Mouse (Mus musculus): ENCODE results near the gene Obp2b. TPM values are rescaled to one million over a fixed set of nuclear protein-coding genes. Genes with fewer than 3 reads are reported as not detected.
A peak's percentile ranks its signal among the peaks of the same experiment; 100 is the strongest.
"Not testable (repeated sequence)": the region's sequence is repeated elsewhere in the genome, so short reads cannot be mapped to it uniquely, and the experiment has no call there.

Obp2b gene
- polyA plus RNA-seq, 1 experiment from 2014 or later, result not detected

- Histone ChIP-seq H3K9ac (ENCODE audit: low read length) (no peak overlapping the region), H3K27ac (replicated peaks; ENCODE audit: low read depth, low read length) (no peak overlapping the region), H3K4me3 (ENCODE audit: low read depth, low read length) (no peak overlapping the region), H3K4me2 (ENCODE audit: low read depth, severe bottlenecking) (no peak overlapping the region), H3K36me3 (ENCODE audit: control insufficient read depth, insufficient read depth, low read length) (no peaks in the 10 kb centered on the region), H3K4me1 (ENCODE audit: control insufficient read depth, insufficient read depth, low read length) (0 out of 2 replicates have a peak, but pooled peaks cover 6% of the 10 kb centered on the region), H3K9me3 (ENCODE audit: control insufficient read depth, low read length) (no peaks in the 10 kb centered on the region), H3K27me3 (ENCODE audit: control insufficient read depth, insufficient read depth, low read length) (no peaks in the 10 kb centered on the region)
- DNase-seq (ENCODE audit: low spot score), result peak; percentile 38
- WGBS, result 74% methylated on average over 2 of the region's 2 CpGs
- no peak for ATAC-seq (ENCODE audit: insufficient number of reproducible peaks, low FRiP score, low TSS enrichment, low read depth)
These were observed 28.7 kb upstream of the Obp2b start for GRCm38 (mm10) chr2:25708121-25708520.

GRCm38 (mm10) chr2:25709056-25709455 lies 27.8 kb upstream of the Obp2b start:
- ATAC-seq (ENCODE audit: insufficient number of reproducible peaks, low FRiP score, low TSS enrichment, low read depth); H3K4me3 ChIP-seq (ENCODE audit: low read depth, low read length); DNase-seq (ENCODE audit: low spot score); H3K27me3 ChIP-seq (ENCODE audit: control insufficient read depth, insufficient read depth, low read length); H3K4me1 ChIP-seq (ENCODE audit: control insufficient read depth, insufficient read depth, low read length); H3K27ac ChIP-seq (replicated peaks; ENCODE audit: low read depth, low read length); H3K9me3 ChIP-seq (ENCODE audit: control insufficient read depth, low read length); H3K4me2 ChIP-seq (ENCODE audit: low read depth, severe bottlenecking); H3K9ac ChIP-seq (ENCODE audit: low read length); H3K36me3 ChIP-seq (ENCODE audit: control insufficient read depth, insufficient read depth, low read length): not testable (repeated sequence)
- WGBS, result 90% methylated on average over 1 of the region's 1 CpGs

GRCm38 (mm10) chr2:25709791-25710190 lies 27.0 kb upstream of the Obp2b start:
- H3K4me3 ChIP-seq (ENCODE audit: low read depth, low read length); H3K4me2 ChIP-seq (ENCODE audit: low read depth, severe bottlenecking); DNase-seq (ENCODE audit: low spot score); H3K36me3 ChIP-seq (ENCODE audit: control insufficient read depth, insufficient read depth, low read length); H3K4me1 ChIP-seq (ENCODE audit: control insufficient read depth, insufficient read depth, low read length); ATAC-seq (ENCODE audit: insufficient number of reproducible peaks, low FRiP score, low TSS enrichment, low read depth); H3K27ac ChIP-seq (replicated peaks; ENCODE audit: low read depth, low read length); H3K9me3 ChIP-seq (ENCODE audit: control insufficient read depth, low read length); H3K27me3 ChIP-seq (ENCODE audit: control insufficient read depth, insufficient read depth, low read length); H3K9ac ChIP-seq (ENCODE audit: low read length): not testable (repeated sequence)
- WGBS, result 77% methylated on average over 2 of the region's 2 CpGs

- not testable (repeated sequence) for H3K9ac ChIP-seq (ENCODE audit: low read length); H3K4me3 ChIP-seq (ENCODE audit: low read depth, low read length); H3K27ac ChIP-seq (replicated peaks; ENCODE audit: low read depth, low read length); H3K9me3 ChIP-seq (ENCODE audit: control insufficient read depth, low read length); H3K4me2 ChIP-seq (ENCODE audit: low read depth, severe bottlenecking); DNase-seq (ENCODE audit: low spot score); H3K36me3 ChIP-seq (ENCODE audit: control insufficient read depth, insufficient read depth, low read length); ATAC-seq (ENCODE audit: insufficient number of reproducible peaks, low FRiP score, low TSS enrichment, low read depth); H3K4me1 ChIP-seq (ENCODE audit: control insufficient read depth, insufficient read depth, low read length); H3K27me3 ChIP-seq (ENCODE audit: control insufficient read depth, insufficient read depth, low read length)
- 11% methylated on average over 3 of the region's 3 CpGs for WGBS
These were observed 25.2 kb upstream of the Obp2b start for GRCm38 (mm10) chr2:25711641-25712040.

GRCm38 (mm10) chr2:25717222-25717621 lies 19.6 kb upstream of the Obp2b start:
- H3K27ac ChIP-seq (replicated peaks; ENCODE audit: low read depth, low read length), result no peak overlapping the region
- ATAC-seq (ENCODE audit: insufficient number of reproducible peaks, low FRiP score, low TSS enrichment, low read depth), result no peak

GRCm38 (mm10) chr2:25733199-25733930 lies 3.4 kb upstream of the Obp2b start:
- 78% methylated on average over 2 of the region's 2 CpGs for WGBS
- no peaks in the 10 kb centered on the region for H3K9me3 ChIP-seq (ENCODE audit: control insufficient read depth, low read length)
- H3K9ac ChIP-seq (ENCODE audit: low read length), result no peak overlapping the region
- H3K4me2 ChIP-seq (ENCODE audit: low read depth, severe bottlenecking), result no peak overlapping the region
- no peak overlapping the region for H3K27ac ChIP-seq (replicated peaks; ENCODE audit: low read depth, low read length)
- no peaks in the 10 kb centered on the region for H3K27me3 ChIP-seq (ENCODE audit: control insufficient read depth, insufficient read depth, low read length)
- DNase-seq (ENCODE audit: low spot score) (no peak), ATAC-seq (ENCODE audit: insufficient number of reproducible peaks, low FRiP score, low TSS enrichment, low read depth) (no peak)
- H3K4me1 ChIP-seq (ENCODE audit: control insufficient read depth, insufficient read depth, low read length), result no peaks in the 10 kb centered on the region
- H3K36me3 ChIP-seq (ENCODE audit: control insufficient read depth, insufficient read depth, low read length), result no peaks in the 10 kb centered on the region
- H3K4me3 ChIP-seq (ENCODE audit: low read depth, low read length), result no peak overlapping the region

More at GRCm38 (mm10) chr2:25717222-25717621, 19.6 kb upstream of the Obp2b start:
- Histone ChIP-seq H3K36me3 (ENCODE audit: control insufficient read depth, insufficient read depth, low read length) (no peaks in the 10 kb centered on the region), H3K4me2 (ENCODE audit: low read depth, severe bottlenecking) (no peak overlapping the region), H3K4me3 (ENCODE audit: low read depth, low read length) (no peak overlapping the region), H3K4me1 (ENCODE audit: control insufficient read depth, insufficient read depth, low read length) (no peaks in the 10 kb centered on the region), H3K27me3 (ENCODE audit: control insufficient read depth, insufficient read depth, low read length) (no peaks in the 10 kb centered on the region), H3K9ac (ENCODE audit: low read length) (no peak overlapping the region), H3K9me3 (ENCODE audit: control insufficient read depth, low read length) (no peaks in the 10 kb centered on the region)
- no peak for DNase-seq (ENCODE audit: low spot score)

- WGBS, result 69% methylated on average over 1 of the region's 1 CpGs
- Histone ChIP-seq H3K4me2 (ENCODE audit: low read depth, severe bottlenecking) (no peak overlapping the region), H3K4me3 (ENCODE audit: low read depth, low read length) (no peak overlapping the region), H3K9ac (ENCODE audit: low read length) (no peak overlapping the region), H3K36me3 (ENCODE audit: control insufficient read depth, insufficient read depth, low read length) (no peaks in the 10 kb centered on the region), H3K9me3 (ENCODE audit: control insufficient read depth, low read length) (no peaks in the 10 kb centered on the region), H3K27ac (replicated peaks; ENCODE audit: low read depth, low read length) (no peak overlapping the region), H3K4me1 (ENCODE audit: control insufficient read depth, insufficient read depth, low read length) (no peaks in the 10 kb centered on the region), H3K27me3 (ENCODE audit: control insufficient read depth, insufficient read depth, low read length) (no peaks in the 10 kb centered on the region)
- DNase-seq (ENCODE audit: low spot score) (no peak), ATAC-seq (ENCODE audit: insufficient number of reproducible peaks, low FRiP score, low TSS enrichment, low read depth) (no peak)
These were observed 4.9 kb downstream of the Obp2b start for GRCm38 (mm10) chr2:25741671-25742070.

GRCm38 (mm10) chr2:25754201-25754600 lies 17.4 kb downstream of the Obp2b start:
- H3K4me3 ChIP-seq (ENCODE audit: low read depth, low read length), result no peak overlapping the region
- no peaks in the 10 kb centered on the region for H3K27me3 ChIP-seq (ENCODE audit: control insufficient read depth, insufficient read depth, low read length)
- no peak for DNase-seq (ENCODE audit: low spot score)
- no peaks in the 10 kb centered on the region for H3K36me3 ChIP-seq (ENCODE audit: control insufficient read depth, insufficient read depth, low read length)
- H3K4me1 ChIP-seq (ENCODE audit: control insufficient read depth, insufficient read depth, low read length), result no peaks in the 10 kb centered on the region
- H3K9me3 ChIP-seq (ENCODE audit: control insufficient read depth, low read length), result no peaks in the 10 kb centered on the region
- no peak overlapping the region for H3K4me2 ChIP-seq (ENCODE audit: low read depth, severe bottlenecking)
- no peak for ATAC-seq (ENCODE audit: insufficient number of reproducible peaks, low FRiP score, low TSS enrichment, low read depth)
- no peak overlapping the region for H3K9ac ChIP-seq (ENCODE audit: low read length)
- WGBS, result 85% methylated on average over 1 of the region's 1 CpGs
- no peak overlapping the region for H3K27ac ChIP-seq (replicated peaks; ENCODE audit: low read depth, low read length)
